ENCODE assay signal across 9 mouse cellular contexts in genomic region chr6:40326341-40326740, GRCm38 (mm10). TPM values are rescaled to one million over a fixed set of nuclear protein-coding genes. Genes with fewer than 3 reads are reported as not detected.
DNase-seq lines count a peak whose midpoint lies in the region; ATAC-seq lines count a peak whose summit lies in the region.
"Had no signal": no experiment of that assay in that cellular context is flagged by ENCODE, and none has a peak within 500 bp of the region (broad histone marks: within the 10 kb centered on the region; RNA-seq: fewer than 3 reads in every experiment).

No protein-coding gene starts in this region.

- H3K4me3 ChIP-seq in megakaryocyte, embryonic 14.5 days (replicated peaks) = peak overlapping the region; percentile 99
- peak overlapping the region; percentile 73; the same call in 1 of the 2 replicates for H3K4me3 ChIP-seq in limb, embryonic 12.5 days (replicated peaks)
- peak overlapping the region; percentile 86 for H3K4me3 ChIP-seq in neural tube, embryonic 15.5 days (replicated peaks)

- no peak overlapping the region for H3K27ac ChIP-seq in limb, embryonic 12.5 days
- no peak overlapping the region for H3K27ac ChIP-seq in neural tube, embryonic 15.5 days (replicated peaks)

- H3K4me2 ChIP-seq in limb, embryonic 12.5 days = peak overlapping the region; percentile 60
- H3K4me2 ChIP-seq in neural tube, embryonic 15.5 days = peak overlapping the region; percentile 67

- no peak for ATAC-seq in megakaryocyte, adult 5-6 weeks (ENCODE audit: poor library complexity, severe bottlenecking)
- ATAC-seq in limb, embryonic 12.5 days (ENCODE audit: insufficient number of reproducible peaks, insufficient read depth, low FRiP score, low TSS enrichment, low read depth) = no peak
- no peak for ATAC-seq in neural tube, embryonic 15.5 days (ENCODE audit: low FRiP score)
- no peak for ATAC-seq in granulocyte monocyte progenitor cell, adult 5-6 weeks (replicated peaks; ENCODE audit: poor library complexity, severe bottlenecking)

- peak; percentile 28 for DNase-seq in adrenal gland, adult 8-10 months
- no peak for DNase-seq in adrenal gland, postnatal 25 days
- DNase-seq in layer of hippocampus, adult 8-10 months (ENCODE audit: low spot score in 2 of 2) = no peak
- DNase-seq: cerebellum, adult 18-20 months had no signal

- WGBS in limb, embryonic 12.5 days = 91% methylated on average over 8 of the region's 8 CpGs
- 91% methylated on average over 8 of the region's 8 CpGs for WGBS in neural tube, embryonic 15.5 days

- H3K9ac ChIP-seq in limb, embryonic 12.5 days (replicated peaks) = no peak overlapping the region
- no peak overlapping the region for H3K9ac ChIP-seq in neural tube, embryonic 15.5 days (replicated peaks)

- H3K36me3 ChIP-seq in megakaryocyte, embryonic 14.5 days (replicated peaks; ENCODE audit: low read length) = peaks cover 23% of the 10 kb centered on the region
- H3K36me3 ChIP-seq in limb, embryonic 12.5 days = peaks cover 15% of the 10 kb centered on the region
- H3K36me3 ChIP-seq in neural tube, embryonic 15.5 days = peaks cover 8% of the 10 kb centered on the region

- H3K4me1 ChIP-seq in megakaryocyte, embryonic 14.5 days = peaks cover 17% of the 10 kb centered on the region
- H3K4me1 ChIP-seq in limb, embryonic 12.5 days (replicated peaks) = 0 out of 2 replicates have a peak, but pooled peaks cover 5% of the 10 kb centered on the region
- peaks cover 13% of the 10 kb centered on the region for H3K4me1 ChIP-seq in neural tube, embryonic 15.5 days

- no peaks in the 10 kb centered on the region for H3K9me3 ChIP-seq in megakaryocyte, embryonic 14.5 days
- no peaks in the 10 kb centered on the region for H3K9me3 ChIP-seq in limb, embryonic 12.5 days
- H3K9me3 ChIP-seq in neural tube, embryonic 15.5 days (replicated peaks) = no peaks in the 10 kb centered on the region

- no peaks in the 10 kb centered on the region for H3K27me3 ChIP-seq in megakaryocyte, embryonic 14.5 days (replicated peaks)
- no peaks in the 10 kb centered on the region for H3K27me3 ChIP-seq in limb, embryonic 12.5 days
- H3K27me3 ChIP-seq in neural tube, embryonic 15.5 days (replicated peaks) = no peaks in the 10 kb centered on the region

RNA-seq across cellular contexts. Expression of gene Agk, which starts 1.4 kb away (rescaled TPM):
- 10 to 100 TPM; 30.7 to 37.0 (median 33.7) TPM for total RNA-seq in adrenal gland, adult 8-10 months (2022)
- total RNA-seq in adrenal gland, postnatal 25 days (2021) = 39.4 and 48.6 TPM in 2 replicates
- 2.2 and 3.0 TPM in 2 replicates for polyA plus RNA-seq in megakaryocyte, embryonic 14.5 days (2012; ENCODE audit: insufficient read depth, low replicate concordance)
- total RNA-seq in megakaryocyte, adult 5-6 weeks (2015) = 8.3 and 8.5 TPM in 2 replicates
- 12.8 and 14.4 TPM in 2 replicates for total RNA-seq in megakaryocyte, adult 5-6 weeks (2017)
- 42.3 and 45.5 TPM in 2 replicates for polyA plus RNA-seq in limb, embryonic 12.5 days (2016; fragmentation: Nextera tagmentation; extraction: Ambion mirVana)
- 59.8 and 60.4 TPM in 2 replicates for polyA plus RNA-seq in neural tube, embryonic 15.5 days (2015; fragmentation: Nextera tagmentation; extraction: Ambion mirVana)
- total RNA-seq in granulocyte monocyte progenitor cell, adult 5-6 weeks (2014; fragmentation: Nextera tagmentation) = 23.5 and 24.3 TPM in 2 replicates
- total RNA-seq in granulocyte monocyte progenitor cell, adult 5-6 weeks (2017) = 33.6 and 34.0 TPM in 2 replicates
- 10 to 100 TPM; 39.7 to 51.9 (median 45.8) TPM for total RNA-seq in layer of hippocampus, adult 8-10 months (2022)
